Mouse (Mus musculus): ENCODE data around the gene Cp. TPM values are rescaled to one million over a fixed set of nuclear protein-coding genes. Genes with fewer than 3 reads are reported as not detected.

The Cp gene
- polyA plus RNA-seq, 1 experiment from 2014 or later: 6.3 TPM

DNA sequence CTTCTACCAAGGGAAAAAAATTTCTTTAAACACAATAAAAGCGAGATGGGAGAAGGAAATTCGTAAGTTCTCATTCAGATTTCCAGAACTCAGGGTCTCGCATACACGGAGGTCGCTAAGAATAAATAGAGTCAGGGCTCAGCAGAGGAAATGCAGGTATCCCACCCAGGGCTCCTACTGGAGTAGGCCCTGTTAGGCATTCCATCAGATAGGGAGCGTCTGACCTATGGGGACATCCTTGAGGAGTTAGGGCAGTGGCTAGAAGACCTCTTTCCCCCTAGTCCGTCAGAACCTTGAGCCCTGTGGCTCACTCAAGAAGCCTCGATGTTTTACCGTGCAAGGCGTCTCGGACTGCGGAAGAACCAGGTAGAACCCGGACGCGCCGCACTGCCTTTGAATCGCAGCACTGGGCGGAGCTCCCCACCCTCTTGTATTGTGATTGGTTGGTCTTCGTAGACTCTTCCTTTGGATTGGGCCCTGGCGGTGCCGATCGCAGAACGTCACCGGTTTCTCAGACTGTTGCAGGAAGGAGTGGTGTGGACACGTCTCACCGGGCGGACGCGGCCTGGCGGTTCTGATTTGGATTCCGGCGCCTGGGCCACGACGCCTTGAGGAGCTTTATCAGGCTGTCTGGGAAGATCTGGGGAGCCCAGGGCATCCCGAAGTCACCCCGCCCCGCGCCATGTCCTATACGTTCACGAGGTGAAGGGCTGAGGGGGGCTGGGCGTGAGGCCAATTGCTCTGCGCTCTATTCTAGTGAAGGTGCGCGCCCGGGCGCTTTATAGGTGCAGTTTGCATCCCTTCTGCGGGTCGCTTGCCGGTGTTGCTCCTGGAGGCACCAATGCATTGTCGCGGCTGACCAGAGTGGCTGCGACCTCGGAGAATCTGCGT is 100.7 kb downstream of the Cp start, which contains the start of gene Hltf:
TSS of gene Hltf (plus strand) at position 506 of the 891 bp plus-strand sequence.
- no peaks in the 10 kb centered on the region for H3K9me3 ChIP-seq (replicated peaks; ENCODE audit: low read length)
- H3K9ac ChIP-seq (ENCODE audit: low read depth, low read length): peak within 1 kb of the TSS; percentile 79
- DNase-seq (ENCODE audit: low spot score) (peak; percentile 98), ATAC-seq (replicated peaks; ENCODE audit: low FRiP score, low read depth) (peak; percentile 100)
- no peaks in the 10 kb centered on the region for H3K36me3 ChIP-seq (ENCODE audit: insufficient read depth, low read length)
- TF ChIP-seq CTCF (IDR thresholded peaks at IDR 0.05; ENCODE audit: low read depth): no peak
- WGBS: under 1% methylated on average over 51 of the region's 54 CpGs
- H3K27ac ChIP-seq: peak within 1 kb of the TSS; percentile 87
- H3K4me3 ChIP-seq (replicated peaks; ENCODE audit: low read depth, low read length): peak within 1 kb of the TSS; percentile 80
- H3K4me2 ChIP-seq (ENCODE audit: low read length): peak within 1 kb of the TSS; percentile 74
- 0 out of 2 replicates have a peak, but pooled peaks cover 4% of the 10 kb centered on the region for H3K4me1 ChIP-seq (replicated peaks; ENCODE audit: insufficient read depth, low read length)
- H3K27me3 ChIP-seq (ENCODE audit: insufficient read depth, low read length): no peaks in the 10 kb centered on the region

DNA sequence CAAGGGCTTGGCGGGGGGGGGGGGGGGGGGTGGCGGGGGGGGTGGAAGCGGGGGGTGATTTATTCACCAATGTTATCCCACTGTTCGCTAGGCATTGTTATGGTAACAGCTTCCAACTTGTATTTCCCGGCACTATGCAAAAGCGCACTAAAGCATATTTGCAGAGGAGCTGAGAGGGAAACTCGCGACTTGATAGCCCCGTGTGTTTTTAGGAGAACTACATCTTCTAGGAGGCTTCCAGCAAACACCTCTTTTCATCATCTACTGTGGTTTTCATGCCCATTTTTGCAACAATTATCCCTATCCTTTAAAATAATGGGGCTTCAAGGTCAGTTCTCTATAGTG is 101.3 kb downstream of the Cp start:
- 0% methylated on average over 6 of the region's 9 CpGs for WGBS
- no peak for ATAC-seq (replicated peaks; ENCODE audit: low FRiP score, low read depth)
- peak; percentile 50 for DNase-seq (ENCODE audit: low spot score)

More for the DNA sequence above, 101.3 kb downstream of the Cp start:
- H3K27ac ChIP-seq: no peak overlapping the region
- H3K4me1 ChIP-seq (replicated peaks; ENCODE audit: insufficient read depth, low read length): 0 out of 2 replicates have a peak, but pooled peaks cover 4% of the 10 kb centered on the region
- no peaks in the 10 kb centered on the region for H3K36me3 ChIP-seq (ENCODE audit: insufficient read depth, low read length)
- H3K9me3 ChIP-seq (replicated peaks; ENCODE audit: low read length): no peaks in the 10 kb centered on the region
- no peaks in the 10 kb centered on the region for H3K27me3 ChIP-seq (ENCODE audit: insufficient read depth, low read length)
- peak overlapping the region; percentile 37; the same call in 1 of the 2 replicates for H3K9ac ChIP-seq (ENCODE audit: low read depth, low read length)
- H3K4me3 ChIP-seq (replicated peaks; ENCODE audit: low read depth, low read length): peak overlapping the region; percentile 80
- peak overlapping the region; percentile 74 for H3K4me2 ChIP-seq (ENCODE audit: low read length)
- no peak for TF ChIP-seq CTCF (IDR thresholded peaks at IDR 0.05; ENCODE audit: low read depth)

Other genes with a start within 250 kb of the Cp start
- gene Hps3, start 78.3 kb downstream of the Cp start, polyA plus RNA-seq (2015; fragmentation: Nextera tagmentation; extraction: Ambion mirVana): 10.8 and 11.6 TPM in 2 replicates
- 14.3 and 15.4 TPM in 2 replicates for gene Hltf, start 100.8 kb downstream of the Cp start, polyA plus RNA-seq (2015; fragmentation: Nextera tagmentation; extraction: Ambion mirVana)
- gene Gyg, start 198.3 kb downstream of the Cp start, polyA plus RNA-seq (2015; fragmentation: Nextera tagmentation; extraction: Ambion mirVana): 48.3 and 50.0 TPM in 2 replicates

Data from kidney, postnatal 0 days (tissue).